Mouse (Mus musculus): ENCODE measurements around the gene Myo16. TPM values are rescaled to one million over a fixed set of nuclear protein-coding genes. Genes with fewer than 3 reads are reported as not detected.

The Myo16 gene
- total RNA-seq, 2 experiments from 2014 or later: 1.7 to 2.7 TPM

- intact Hi-C loops (cut with DNase I; ENCODE audit: low total_unique reads): no loop called here
These were observed 346.8 kb downstream of the Myo16 start for GRCm38 (mm10) chr8:10500465-10500864.

GRCm38 (mm10) chr8:10501750-10502149 is 348.0 kb downstream of the Myo16 start:
- no peak for DNase-seq
- intact Hi-C loops (cut with DNase I; ENCODE audit: low total_unique reads): no loop called here

More at GRCm38 (mm10) chr8:10500465-10500864, 346.8 kb downstream of the Myo16 start:
- DNase-seq: no peak

- no peak for DNase-seq
- intact Hi-C loops (cut with DNase I; ENCODE audit: low total_unique reads): no loop called here
These were observed 358.4 kb downstream of the Myo16 start for GRCm38 (mm10) chr8:10512105-10512504.

GRCm38 (mm10) chr8:10517381-10517780 is 363.7 kb downstream of the Myo16 start:
- intact Hi-C loops (cut with DNase I; ENCODE audit: low total_unique reads): no loop called here
- DNase-seq: no peak

GRCm38 (mm10) chr8:10519276-10519675 is 365.6 kb downstream of the Myo16 start:
- intact Hi-C loops (cut with DNase I; ENCODE audit: low total_unique reads): no loop called here
- no peak for DNase-seq

GRCm38 (mm10) chr8:10521463-10521862 is 367.8 kb downstream of the Myo16 start:
- DNase-seq: no peak
- intact Hi-C loops (cut with DNase I; ENCODE audit: low total_unique reads): no loop called here

GRCm38 (mm10) chr8:10525686-10526085 is 372.0 kb downstream of the Myo16 start:
- intact Hi-C loops (cut with DNase I; ENCODE audit: low total_unique reads): no loop called here
- DNase-seq: no peak

- no peak for DNase-seq
- intact Hi-C loops (cut with DNase I; ENCODE audit: low total_unique reads): no loop called here
These were observed 372.9 kb downstream of the Myo16 start for GRCm38 (mm10) chr8:10526616-10527015.

GRCm38 (mm10) chr8:10534619-10535286 is 381.0 kb downstream of the Myo16 start:
- intact Hi-C loops (cut with DNase I; ENCODE audit: low total_unique reads): no loop called here
- no peak for DNase-seq

GRCm38 (mm10) chr8:10538319-10538718 is 384.6 kb downstream of the Myo16 start:
- DNase-seq: no peak
- intact Hi-C loops (cut with DNase I; ENCODE audit: low total_unique reads): no loop called here

GRCm38 (mm10) chr8:10539665-10540064 is 386.0 kb downstream of the Myo16 start:
- intact Hi-C loops (cut with DNase I; ENCODE audit: low total_unique reads): no loop called here
- DNase-seq: no peak

GRCm38 (mm10) chr8:10545890-10546289 is 392.2 kb downstream of the Myo16 start:
- DNase-seq: no peak
- intact Hi-C loops (cut with DNase I; ENCODE audit: low total_unique reads): no loop called here

- intact Hi-C loops (cut with DNase I; ENCODE audit: low total_unique reads): no loop called here
- no peak for DNase-seq
These were observed 392.8 kb downstream of the Myo16 start for GRCm38 (mm10) chr8:10546519-10546918.

- intact Hi-C loops (cut with DNase I; ENCODE audit: low total_unique reads): no loop called here
- DNase-seq: no peak
These were observed 394.4 kb downstream of the Myo16 start for GRCm38 (mm10) chr8:10548003-10548584.

GRCm38 (mm10) chr8:10549434-10549833 is 395.7 kb downstream of the Myo16 start:
- no peak for DNase-seq

GRCm38 (mm10) chr8:10557961-10558360 is 404.2 kb downstream of the Myo16 start:
- no peak for DNase-seq
- intact Hi-C loops (cut with DNase I; ENCODE audit: low total_unique reads): no loop called here

More at GRCm38 (mm10) chr8:10549434-10549833, 395.7 kb downstream of the Myo16 start:
- intact Hi-C loops (cut with DNase I; ENCODE audit: low total_unique reads): no loop called here

- intact Hi-C loops (cut with DNase I; ENCODE audit: low total_unique reads): no loop called here
These were observed 405.8 kb downstream of the Myo16 start for GRCm38 (mm10) chr8:10559479-10559878.

GRCm38 (mm10) chr8:10561616-10562015 is 407.9 kb downstream of the Myo16 start:
- intact Hi-C loops (cut with DNase I; ENCODE audit: low total_unique reads): no loop called here

More at GRCm38 (mm10) chr8:10559479-10559878, 405.8 kb downstream of the Myo16 start:
- DNase-seq: no peak

GRCm38 (mm10) chr8:10562046-10562445 is 408.3 kb downstream of the Myo16 start:
- intact Hi-C loops (cut with DNase I; ENCODE audit: low total_unique reads): no loop called here
- DNase-seq: no peak

More at GRCm38 (mm10) chr8:10561616-10562015, 407.9 kb downstream of the Myo16 start:
- DNase-seq: no peak

- intact Hi-C loops (cut with DNase I; ENCODE audit: low total_unique reads): no loop called here
- no peak for DNase-seq
These were observed 408.9 kb downstream of the Myo16 start for GRCm38 (mm10) chr8:10562636-10563035.
